Mouse (Mus musculus): ENCODE results near the gene Meiob. TPM values are rescaled to one million over a fixed set of nuclear protein-coding genes. Genes with fewer than 3 reads are reported as not detected.
A peak's percentile ranks its signal among the peaks of the same experiment; 100 is the strongest.

Gene Meiob
- polyA plus RNA-seq, 2 experiments from 2014 or later = 0.24 TPM; not detected in 1

DNA sequence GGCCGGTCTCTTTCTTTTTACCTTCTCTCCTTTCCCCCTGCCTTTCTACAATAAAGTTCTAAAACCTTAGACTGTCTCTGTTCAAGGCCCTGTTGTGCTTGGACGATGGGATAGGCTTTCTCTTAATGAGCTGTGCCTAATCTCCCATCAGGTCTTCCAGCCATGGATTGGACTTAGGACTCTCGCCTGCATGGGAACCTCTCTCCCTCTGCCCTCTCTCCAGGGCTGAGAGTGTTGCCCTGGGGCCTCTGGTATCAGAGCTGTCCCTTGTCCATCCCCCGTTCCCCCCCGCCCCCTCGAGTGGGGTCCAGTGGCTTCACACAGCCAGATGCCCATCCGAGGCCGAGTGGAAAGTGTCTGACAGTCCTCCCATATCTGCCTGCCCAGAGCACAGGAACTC is 70.9 kb downstream of the Meiob start:
- ATAC-seq = no peak

DNA sequence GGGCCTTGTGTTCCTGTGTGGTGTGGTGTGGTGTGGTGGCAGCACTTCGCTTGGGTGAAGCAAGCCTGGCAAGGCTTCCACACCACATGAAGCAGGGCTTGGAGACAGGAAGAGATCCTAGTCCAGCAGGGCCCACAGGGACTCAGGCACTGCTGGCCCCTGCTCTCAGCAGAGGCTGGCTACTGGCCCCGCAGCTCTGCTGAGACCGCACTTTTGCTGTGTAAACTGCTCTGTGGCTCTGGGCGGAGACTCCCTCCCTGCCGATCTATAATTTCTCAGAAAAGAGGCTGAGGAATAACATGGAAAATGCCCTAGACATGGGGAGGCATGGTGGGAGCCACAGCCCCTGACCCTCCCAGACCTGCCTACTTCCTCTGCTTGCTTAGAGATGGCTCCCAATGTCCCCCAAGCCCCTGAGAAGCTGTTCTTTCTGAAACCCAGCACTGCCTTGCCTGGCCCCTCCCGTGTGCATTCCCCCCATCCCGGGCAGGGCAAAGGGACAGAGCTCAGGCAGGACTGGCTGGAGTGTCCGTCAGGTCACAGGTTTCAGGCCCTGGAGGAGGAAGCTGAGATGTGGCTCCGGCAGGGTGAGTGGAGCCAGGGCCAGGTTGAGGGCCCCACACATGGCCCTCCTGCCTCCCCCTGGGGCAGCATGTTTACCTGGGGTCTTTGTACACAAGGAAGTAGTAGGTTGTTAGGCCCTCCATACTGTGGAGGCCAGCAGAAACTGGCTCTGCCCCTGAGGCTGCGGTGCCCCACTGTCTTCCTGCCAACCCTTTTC is 73.4 kb downstream of the Meiob start:
- ATAC-seq = no peak

GRCm38 (mm10) chr17:24878117-24878397 is 74.0 kb downstream of the Meiob start:
- ATAC-seq = no peak

- no peak for ATAC-seq
Observed at GRCm38 (mm10) chr17:24878531-24878930, 74.4 kb downstream of the Meiob start.

GRCm38 (mm10) chr17:24881738-24882440 is 77.8 kb downstream of the Meiob start:
- no peak for ATAC-seq

DNA sequence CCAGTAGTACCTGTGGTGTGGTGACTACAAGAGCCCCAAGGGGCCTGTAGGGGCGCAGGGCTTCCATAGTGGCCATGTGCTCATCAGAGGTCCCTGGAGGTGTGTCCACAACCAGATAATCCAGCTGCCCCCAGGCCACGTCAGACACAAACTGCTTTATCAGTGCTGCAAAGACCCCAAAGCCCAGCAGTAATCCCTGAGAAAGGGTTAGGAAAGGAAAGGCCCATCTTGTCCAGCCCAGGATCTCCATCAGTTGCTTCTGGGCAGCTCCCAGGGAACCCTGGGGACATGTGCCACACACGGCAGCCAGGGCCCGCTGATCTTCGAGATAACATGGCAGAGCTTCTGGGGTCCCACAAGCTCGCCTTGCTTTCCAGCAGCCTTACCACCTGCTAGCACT is 80.3 kb downstream of the Meiob start:
- no peak for ATAC-seq

- no peak for ATAC-seq
Observed at GRCm38 (mm10) chr17:24885356-24886133, 81.5 kb downstream of the Meiob start.

DNA sequence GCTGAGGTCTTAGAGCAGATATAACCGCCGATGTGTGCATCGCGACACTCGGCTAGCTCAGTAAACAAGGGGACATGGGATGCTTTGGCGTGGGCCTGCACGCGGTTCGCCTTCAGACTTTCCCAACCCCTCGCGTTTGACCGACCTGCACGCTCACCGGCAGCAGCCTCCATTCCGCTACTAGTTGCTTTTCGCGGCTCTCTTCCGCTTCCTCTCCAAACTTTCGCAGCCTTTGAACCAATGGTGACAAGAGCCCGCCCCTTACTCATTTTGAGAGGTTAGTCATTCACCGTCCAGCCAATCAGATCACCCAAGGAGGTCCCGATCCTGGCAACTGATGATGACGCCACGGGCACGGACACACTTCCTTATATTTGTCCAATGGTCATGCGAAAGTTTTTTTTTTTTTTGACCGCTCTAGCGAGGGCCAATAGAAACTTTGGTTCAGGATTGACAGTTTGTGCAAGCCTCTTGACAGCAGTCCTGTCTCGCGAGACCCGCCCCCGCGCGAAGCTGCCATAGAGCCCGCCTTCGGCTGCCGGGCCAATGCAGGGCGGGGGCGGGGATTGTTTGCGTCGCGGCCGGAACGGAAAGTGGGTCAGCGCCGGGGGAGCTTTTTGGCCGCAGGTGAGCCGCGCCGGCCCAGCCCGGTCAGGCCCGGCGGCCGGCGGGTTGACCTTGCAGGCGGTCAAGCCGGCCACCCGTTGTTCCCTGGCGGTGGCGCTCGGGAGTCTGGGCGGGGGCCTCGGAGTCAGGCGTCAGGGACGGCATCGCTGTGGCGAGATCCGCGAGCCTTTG is 82.2 kb downstream of the Meiob start, which contains the start of the genes Nubp2 and Spsb3:
TSS of gene Nubp2 (minus strand) at position 216 of the 798 bp plus-strand sequence.
TSS of gene Spsb3 (plus strand) at position 510 of the 798 bp plus-strand sequence.
- ATAC-seq = peak; percentile 94

DNA sequence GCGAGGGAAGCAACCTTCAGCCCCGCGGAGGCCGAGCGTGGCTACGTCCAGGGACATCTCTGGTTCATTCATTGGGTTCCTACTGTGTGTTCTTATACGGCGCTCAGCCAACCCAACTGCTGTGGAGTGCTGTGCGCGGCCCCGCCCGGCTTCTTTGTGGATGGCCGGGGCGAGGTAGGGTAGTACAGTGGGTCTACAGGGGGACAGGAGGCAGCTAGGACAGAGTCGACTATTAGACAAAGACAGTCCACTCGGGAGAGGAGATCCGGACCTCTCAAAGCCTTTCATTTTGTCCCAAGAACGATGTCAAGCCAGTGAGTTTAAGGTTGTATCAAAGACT is 82.8 kb downstream of the Meiob start:
- peak; percentile 7 for ATAC-seq

- ATAC-seq = no peak
Observed at GRCm38 (mm10) chr17:24887291-24888080, 83.4 kb downstream of the Meiob start.

- ATAC-seq = no peak
Observed at GRCm38 (mm10) chr17:24888862-24889261, 84.8 kb downstream of the Meiob start.

Other genes starting within 250 kb of the Meiob start
- gene Tsc2, start 171.7 kb upstream of the Meiob start, polyA plus RNA-seq (2017; shearing (Covaris generic)) = 10 to 100 TPM; 20.5 to 28.2 TPM
- gene Nthl1, start 171.6 kb upstream of the Meiob start, polyA plus RNA-seq (2017; shearing (Covaris generic)) = 1 to 10 TPM; 3.1 to 6.0 TPM
- not detected for gene Slc9a3r2, start 154.0 kb upstream of the Meiob start, polyA plus RNA-seq (2017; shearing (Covaris generic))
- gene Npw, start 145.8 kb upstream of the Meiob start, polyA plus RNA-seq (2017; shearing (Covaris generic)) = not detected
- 1 to 10 TPM; 3.7 to 5.4 TPM for gene Zfp598, start 134.6 kb upstream of the Meiob start, polyA plus RNA-seq (2017; shearing (Covaris generic))
- gene Syngr3, start 114.3 kb upstream of the Meiob start, polyA plus RNA-seq (2017; shearing (Covaris generic)) = 1 to 10 TPM; 1.1 TPM
- 10 to 100 TPM; 13.5 to 21.7 TPM for gene Gfer, start 108.1 kb upstream of the Meiob start, polyA plus RNA-seq (2017; shearing (Covaris generic))
- 1 to 10 TPM; 1.2 to 1.4 TPM for gene Noxo1, start 108.1 kb upstream of the Meiob start, polyA plus RNA-seq (2017; shearing (Covaris generic))
- gene Tbl3, start 96.6 kb upstream of the Meiob start, polyA plus RNA-seq (2017; shearing (Covaris generic)) = 10 to 100 TPM; 38.1 to 71.3 TPM
- not detected for gene Rnf151, start 86.2 kb upstream of the Meiob start, polyA plus RNA-seq (2017; shearing (Covaris generic))
- 100 to 1,000 TPM; 608 to 780 TPM for gene Rps2, start 86.2 kb upstream of the Meiob start, polyA plus RNA-seq (2017; shearing (Covaris generic))
- gene Ndufb10, start 79.8 kb upstream of the Meiob start, polyA plus RNA-seq (2017; shearing (Covaris generic)) = 100 to 1,000 TPM; 227 to 245 TPM
- gene Rpl3l, start 76.5 kb upstream of the Meiob start, polyA plus RNA-seq (2017; shearing (Covaris generic)) = not detected
- gene Msrb1, start 67.6 kb upstream of the Meiob start, polyA plus RNA-seq (2017; shearing (Covaris generic)) = 10 to 100 TPM; 29.3 to 30.1 TPM
- not detected for gene Hs3st6, start 51.3 kb upstream of the Meiob start, polyA plus RNA-seq (2017; shearing (Covaris generic))
- 10 to 100 TPM; 27.0 to 31.8 TPM for gene Hagh, start 35.9 kb downstream of the Meiob start, polyA plus RNA-seq (2017; shearing (Covaris generic))
- 1 to 10 TPM; 2.7 to 2.8 TPM for gene Fahd1, start 46.1 kb downstream of the Meiob start, polyA plus RNA-seq (2017; shearing (Covaris generic))
- gene Igfals, start 61.7 kb downstream of the Meiob start, polyA plus RNA-seq (2017; shearing (Covaris generic)) = not detected
- gene Nubp2, start 82.1 kb downstream of the Meiob start, polyA plus RNA-seq (2017; shearing (Covaris generic)) = 100 to 1,000 TPM in 1 of 2 experiments, 10 to 100 TPM in 1; 76.6 to 104 TPM
- 10 to 100 TPM; 53.0 to 59.5 TPM for gene Spsb3, start 82.4 kb downstream of the Meiob start, polyA plus RNA-seq (2017; shearing (Covaris generic))
- 10 to 100 TPM; 19.9 to 41.4 TPM for gene Eme2, start 90.8 kb downstream of the Meiob start, polyA plus RNA-seq (2017; shearing (Covaris generic))
- gene Mrps34, start 90.8 kb downstream of the Meiob start, polyA plus RNA-seq (2017; shearing (Covaris generic)) = 10 to 100 TPM; 74.5 to 78.5 TPM
- 10 to 100 TPM; 40.7 to 52.5 TPM for gene Nme3, start 92.2 kb downstream of the Meiob start, polyA plus RNA-seq (2017; shearing (Covaris generic))
- 10 to 100 TPM; 31.7 to 41.9 TPM for gene Mapk8ip3, start 132.7 kb downstream of the Meiob start, polyA plus RNA-seq (2017; shearing (Covaris generic))
- gene Jpt2, start 156.4 kb downstream of the Meiob start, polyA plus RNA-seq (2017; shearing (Covaris generic)) = 10 to 100 TPM; 28.2 to 39.5 TPM
- 1 to 10 TPM; 6.1 to 7.4 TPM for gene Cramp1l, start 211.5 kb downstream of the Meiob start, polyA plus RNA-seq (2017; shearing (Covaris generic))
- gene Ift140, start 211.8 kb downstream of the Meiob start, polyA plus RNA-seq (2017; shearing (Covaris generic)) = 10 to 100 TPM; 12.3 to 25.1 TPM